Mouse (Mus musculus) midbrain, embryonic 10.5 days (tissue): ENCODE measurements around the gene Fbxl15. TPM values are rescaled to one million over a fixed set of nuclear protein-coding genes. Genes with fewer than 3 reads are reported as not detected.

ENCODE experiments used
- DNase-seq: peaks from one replicate; pipeline ENCODE4 v3.0.0-alpha.2; 2017; ENCODE audit warnings: low spot score
- H3K27ac ChIP-seq: fragments of 300-500 bp; sonication (generic); replicated peaks from 2 replicates; pipeline ENCODE4 v1.5.1; 2016; ENCODE audit warnings: mild to moderate bottlenecking
- H3K27me3 ChIP-seq: fragments of 300-500 bp; sonication (generic); 2 replicates; pipeline ENCODE4 v1.6.1; 2016; ENCODE audit warnings: low read depth, mild to moderate bottlenecking; ENCODE audit not compliant: poor library complexity, severe bottlenecking
- H3K36me3 ChIP-seq: fragments of 300-500 bp; sonication (generic); 2 replicates; pipeline ENCODE4 v1.6.1; 2016; ENCODE audit warnings: mild to moderate bottlenecking, moderate library complexity
- H3K4me1 ChIP-seq: fragments of 300-500 bp; sonication (generic); 2 replicates; pipeline ENCODE4 v1.6.1; 2016
- H3K4me3 ChIP-seq: fragments of 300-500 bp; sonication (generic); 2 replicates; pipeline ENCODE4 v1.5.1; 2016; ENCODE audit warnings: mild to moderate bottlenecking, moderate library complexity
- H3K9me3 ChIP-seq: fragments of 300-500 bp; sonication (generic); replicated peaks from 2 replicates; pipeline ENCODE4 v1.6.1; 2016; ENCODE audit warnings: mild to moderate bottlenecking
- WGBS: fragments of 180-500 bp; shearing (Covaris S2); methylation state at CpG from one replicate; pipeline ENCODE4 v1.1.7; 2016; 5-methylcytosine and 5-hydroxymethylcytosine counted together
- polyA plus RNA-seq: library from polyadenylated mRNA; unstranded; fragments of >200 nt; fragmentation: Nextera tagmentation; extraction: Ambion mirVana; gene quantifications from 2 replicates; pipeline ENCODE4 v1.2.1, GENCODE M21; 2016

Gene Fbxl15
- polyA plus RNA-seq, 1 experiment from 2014 or later, result 25.0 TPM

GRCm38 (mm10) chr19:46347936-46348668, 20.1 kb downstream of the Fbxl15 start:
- Histone ChIP-seq H3K4me1 (peaks cover 21% of the 10 kb centered on the region), H3K27ac (peak overlapping the region; percentile 85), H3K27me3 (peaks cover 81% of the 10 kb centered on the region), H3K4me3 (peak overlapping the region; percentile 71), H3K36me3 (no peaks in the 10 kb centered on the region), H3K9me3 (no peaks in the 10 kb centered on the region)
- no peak for DNase-seq
- 33% methylated on average over 14 of the region's 14 CpGs for WGBS

- H3K27me3 ChIP-seq, result peaks cover 78% of the 10 kb centered on the region
- under 1% methylated on average over 78 of the region's 78 CpGs for WGBS
- no peaks in the 10 kb centered on the region for H3K36me3 ChIP-seq
- peak; percentile 79 for DNase-seq
- peaks cover 21% of the 10 kb centered on the region for H3K4me1 ChIP-seq
- H3K9me3 ChIP-seq, result no peaks in the 10 kb centered on the region
- H3K27ac ChIP-seq, result peak overlapping the region; percentile 85
- peak overlapping the region; percentile 71 for H3K4me3 ChIP-seq
These were observed 20.9 kb downstream of the Fbxl15 start for GRCm38 (mm10) chr19:46348761-46349458.

GRCm38 (mm10) chr19:46349550-46349949, 21.6 kb downstream of the Fbxl15 start:
- Histone ChIP-seq H3K36me3 (no peaks in the 10 kb centered on the region), H3K27me3 (peaks cover 76% of the 10 kb centered on the region), H3K27ac (peak overlapping the region; percentile 85; the same call in 1 of the 2 replicates), H3K9me3 (no peaks in the 10 kb centered on the region), H3K4me3 (peak overlapping the region; percentile 71), H3K4me1 (peaks cover 21% of the 10 kb centered on the region)
- DNase-seq, result no peak
- WGBS, result 21% methylated on average over 6 of the region's 6 CpGs

- DNase-seq, result no peak
- H3K27ac ChIP-seq, result peak within 1 kb of the TSS; percentile 85
- 69% methylated on average over 10 of the region's 10 CpGs for WGBS
- H3K4me1 ChIP-seq, result peaks cover 19% of the 10 kb centered on the region
- H3K4me3 ChIP-seq, result peak within 1 kb of the TSS; percentile 71
- H3K9me3 ChIP-seq, result no peaks in the 10 kb centered on the region
- no peaks in the 10 kb centered on the region for H3K36me3 ChIP-seq
- peaks cover 68% of the 10 kb centered on the region for H3K27me3 ChIP-seq
These were observed 22.4 kb downstream of the Fbxl15 start, which contains the start of gene 2310034G01Rik for GRCm38 (mm10) chr19:46350168-46350932. 2310034G01Rik (minus strand) TSS chr19:46350302.

GRCm38 (mm10) chr19:46356701-46357138, 28.7 kb downstream of the Fbxl15 start:
- peak; percentile 86 for DNase-seq
- Histone ChIP-seq H3K36me3 (no peaks in the 10 kb centered on the region), H3K9me3 (no peaks in the 10 kb centered on the region), H3K27ac (peak overlapping the region; percentile 80), H3K27me3 (peaks cover 38% of the 10 kb centered on the region), H3K4me1 (peaks cover 17% of the 10 kb centered on the region), H3K4me3 (peak overlapping the region; percentile 67)
- under 1% methylated on average over 29 of the region's 29 CpGs for WGBS

- Histone ChIP-seq H3K4me1 (peaks cover 17% of the 10 kb centered on the region), H3K9me3 (no peaks in the 10 kb centered on the region), H3K27ac (no peak overlapping the region), H3K36me3 (no peaks in the 10 kb centered on the region), H3K27me3 (peaks cover 34% of the 10 kb centered on the region), H3K4me3 (peak overlapping the region; percentile 67)
- DNase-seq, result no peak
- WGBS, result 20% methylated on average over 25 of the region's 25 CpGs
These were observed 29.6 kb downstream of the Fbxl15 start for GRCm38 (mm10) chr19:46357344-46358280.

GRCm38 (mm10) chr19:46358381-46358780, 30.4 kb downstream of the Fbxl15 start:
- Histone ChIP-seq H3K27ac (no peak overlapping the region), H3K4me1 (peaks cover 17% of the 10 kb centered on the region), H3K9me3 (no peaks in the 10 kb centered on the region), H3K27me3 (peaks cover 34% of the 10 kb centered on the region), H3K4me3 (no peak overlapping the region), H3K36me3 (no peaks in the 10 kb centered on the region)
- DNase-seq, result no peak
- 52% methylated on average over 4 of the region's 4 CpGs for WGBS

GRCm38 (mm10) chr19:46362104-46362503, 34.1 kb downstream of the Fbxl15 start:
- no peak for DNase-seq
- WGBS, result 93% methylated on average over 8 of the region's 8 CpGs
- H3K9me3 ChIP-seq, result no peaks in the 10 kb centered on the region
- no peaks in the 10 kb centered on the region for H3K36me3 ChIP-seq
- no peak overlapping the region for H3K27ac ChIP-seq
- H3K4me1 ChIP-seq, result peaks cover 9% of the 10 kb centered on the region
- H3K4me3 ChIP-seq, result no peak overlapping the region
- peaks cover 22% of the 10 kb centered on the region for H3K27me3 ChIP-seq

- Histone ChIP-seq H3K4me3 (no peak overlapping the region), H3K4me1 (no peaks in the 10 kb centered on the region), H3K27me3 (peaks cover 9% of the 10 kb centered on the region), H3K36me3 (no peaks in the 10 kb centered on the region), H3K9me3 (no peaks in the 10 kb centered on the region), H3K27ac (no peak overlapping the region)
- no peak for DNase-seq
- WGBS, result 88% methylated on average over 11 of the region's 11 CpGs
These were observed 35.5 kb downstream of the Fbxl15 start for GRCm38 (mm10) chr19:46363294-46364009.

- Histone ChIP-seq H3K4me3 (no peak overlapping the region), H3K4me1 (no peaks in the 10 kb centered on the region), H3K36me3 (no peaks in the 10 kb centered on the region), H3K27ac (no peak overlapping the region), H3K9me3 (no peaks in the 10 kb centered on the region), H3K27me3 (no peaks in the 10 kb centered on the region)
- no peak for DNase-seq
- 87% methylated on average over 23 of the region's 23 CpGs for WGBS
These were observed 40.0 kb downstream of the Fbxl15 start for GRCm38 (mm10) chr19:46367798-46368590.

GRCm38 (mm10) chr19:46369204-46369603, 41.2 kb downstream of the Fbxl15 start:
- no peaks in the 10 kb centered on the region for H3K27me3 ChIP-seq
- no peak overlapping the region for H3K4me3 ChIP-seq
- H3K4me1 ChIP-seq, result peaks cover 4% of the 10 kb centered on the region
- H3K9me3 ChIP-seq, result no peaks in the 10 kb centered on the region
- WGBS, result 37% methylated on average over 4 of the region's 4 CpGs
- peak; percentile 46 for DNase-seq
- no peaks in the 10 kb centered on the region for H3K36me3 ChIP-seq
- no peak overlapping the region for H3K27ac ChIP-seq
